ENCODE assay signal across 12 mouse cellular contexts in genomic region chr8:86353816-86354215, GRCm38 (mm10).
DNase-seq lines count a peak whose midpoint lies in the region.
"Had no signal": no experiment of that assay in that cellular context is flagged by ENCODE, and none has a peak within 500 bp of the region (broad histone marks: within the 10 kb centered on the region; RNA-seq: fewer than 3 reads in every experiment).

No protein-coding gene starts in this region.

- peak; percentile 18 to 82 for DNase-seq in adrenal gland, adult (ENCODE audit: inconsistent age in 2 of 2, low spot score in 1 of 2)
- DNase-seq in adrenal gland, postnatal 10 days, result no peak
- peak; percentile 21 for DNase-seq in cerebellum, adult 11-12 months
- DNase-seq in cerebellum, adult 8-10 months, result no peak
- DNase-seq in kidney, postnatal 36 days, result peak; percentile 21 to 29
- DNase-seq in kidney, postnatal 14 days, result no peak
- peak; percentile 36 to 39 for DNase-seq in cerebellum, postnatal 25 days
- no peak for DNase-seq in heart, postnatal 4 days
- DNase-seq: B cell, adult 2 months; gastrocnemius, postnatal 10 days; heart, adult 18-20 months; heart, postnatal 10 days had no signal

Comparison
In these comparisons a context has a peak if more than half of its experiments do, and no peak if none do; other contexts are left out.
1. DNase-seq: peak in adrenal gland, adult (2 of 2), cerebellum, adult 11-12 months (single experiment), kidney, postnatal 36 days (2 of 2) and cerebellum, postnatal 25 days (2 of 2); none in adrenal gland, postnatal 10 days (single experiment), cerebellum, adult 8-10 months (single experiment), kidney, postnatal 14 days (single experiment) and heart, postnatal 4 days (single experiment).